Mouse (Mus musculus): ENCODE measurements around the gene Apobec2. TPM values are rescaled to one million over a fixed set of nuclear protein-coding genes. Genes with fewer than 3 reads are reported as not detected.
"Not testable (repeated sequence)": the region's sequence is repeated elsewhere in the genome, so short reads cannot be mapped to it uniquely, and the experiment has no call there.

Apobec2 gene
- 2.1 and 5.3 TPM in 2 replicates for polyA plus RNA-seq (2016; fragmentation: Nextera tagmentation; extraction: Ambion mirVana)

DNA sequence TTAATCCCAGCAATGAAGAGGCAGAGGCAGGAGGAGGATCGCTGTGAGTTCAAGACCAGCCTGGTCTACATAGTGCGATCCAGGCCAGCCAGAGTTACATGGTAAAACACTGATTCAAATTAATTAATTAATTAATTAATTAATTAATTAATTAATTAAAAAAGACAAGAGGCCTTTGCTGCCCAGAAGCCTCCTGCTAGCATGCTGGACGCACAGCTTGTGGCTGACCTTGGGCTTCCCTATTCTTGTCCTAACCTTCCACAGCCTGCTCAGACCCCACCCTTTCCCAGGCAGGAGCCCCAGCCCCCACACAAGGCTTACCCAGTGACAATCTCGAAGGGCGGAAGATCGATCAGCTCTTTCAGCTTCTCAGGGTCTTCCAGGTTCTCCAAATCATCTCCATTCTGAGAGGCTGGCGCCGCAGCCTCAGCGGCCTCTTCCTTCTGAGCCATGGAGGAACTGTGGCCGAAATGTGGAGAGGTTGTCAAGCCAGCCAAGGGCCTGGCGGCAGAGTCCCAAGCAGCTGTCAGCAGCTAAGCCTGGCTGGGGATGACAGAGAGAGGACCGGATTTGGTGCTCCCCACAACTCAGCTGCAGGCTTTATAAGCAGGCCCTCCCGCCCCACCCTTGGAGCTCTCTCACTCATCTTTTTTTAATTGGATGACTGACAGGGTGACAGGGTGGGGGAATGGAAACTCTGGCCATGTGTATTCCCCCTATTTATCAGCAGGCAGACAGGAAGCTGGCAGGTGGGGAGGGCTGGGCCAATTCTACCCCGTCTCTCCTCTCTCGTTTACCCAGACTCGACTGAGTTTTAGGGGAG lies at the start of gene Apobec2:
Gene Apobec2, minus strand, starts transcription at position 773 of the 823 bp plus-strand sequence.
- Histone ChIP-seq H3K36me3 (no peaks in the 10 kb centered on the region), H3K27ac (peak within 1 kb of the TSS; percentile 12; the same call in 1 of the 2 replicates), H3K4me1 (peaks cover 27% of the 10 kb centered on the region), H3K9me3 (replicated peaks) (no peaks in the 10 kb centered on the region), H3K9ac (no peak within 1 kb of the TSS), H3K27me3 (no peaks in the 10 kb centered on the region), H3K4me2 (replicated peaks) (no peak within 1 kb of the TSS), H3K4me3 (no peak within 1 kb of the TSS)
- no peak for ATAC-seq (ENCODE audit: low FRiP score)
- 64% methylated on average over 16 of the region's 16 CpGs for WGBS

- H3K27me3 ChIP-seq = no peaks in the 10 kb centered on the region
- no peak overlapping the region for H3K4me2 ChIP-seq (replicated peaks)
- WGBS = 85% methylated on average over 10 of the region's 10 CpGs
- H3K27ac ChIP-seq = no peak overlapping the region
- no peak for ATAC-seq (ENCODE audit: low FRiP score)
- no peaks in the 10 kb centered on the region for H3K9me3 ChIP-seq (replicated peaks)
- H3K36me3 ChIP-seq = no peaks in the 10 kb centered on the region
- H3K4me3 ChIP-seq = no peak overlapping the region
- H3K4me1 ChIP-seq = no peaks in the 10 kb centered on the region
- no peak overlapping the region for H3K9ac ChIP-seq
These were observed 47.2 kb upstream of the Apobec2 start for GRCm38 (mm10) chr17:48479952-48480351.

GRCm38 (mm10) chr17:48475444-48475843 lies 42.7 kb upstream of the Apobec2 start:
- H3K36me3 ChIP-seq = no peaks in the 10 kb centered on the region
- no peak for ATAC-seq (ENCODE audit: low FRiP score)

GRCm38 (mm10) chr17:48474282-48474681 lies 41.6 kb upstream of the Apobec2 start:
- H3K27ac ChIP-seq; H3K4me3 ChIP-seq; ATAC-seq (ENCODE audit: low FRiP score); H3K4me2 ChIP-seq (replicated peaks); H3K9me3 ChIP-seq (replicated peaks); H3K27me3 ChIP-seq; H3K4me1 ChIP-seq; H3K9ac ChIP-seq; H3K36me3 ChIP-seq: not testable (repeated sequence)
- 86% methylated on average over 6 of the region's 6 CpGs for WGBS

More at GRCm38 (mm10) chr17:48475444-48475843, 42.7 kb upstream of the Apobec2 start:
- Histone ChIP-seq H3K9me3 (replicated peaks) (no peaks in the 10 kb centered on the region), H3K4me2 (replicated peaks) (no peak overlapping the region), H3K27me3 (no peaks in the 10 kb centered on the region), H3K4me1 (no peaks in the 10 kb centered on the region), H3K9ac (no peak overlapping the region), H3K4me3 (no peak overlapping the region), H3K27ac (no peak overlapping the region)
- WGBS = 82% methylated on average over 8 of the region's 8 CpGs

GRCm38 (mm10) chr17:48467395-48468231 lies 34.9 kb upstream of the Apobec2 start:
- peaks cover 16% of the 10 kb centered on the region for H3K27me3 ChIP-seq
- no peaks in the 10 kb centered on the region for H3K9me3 ChIP-seq (replicated peaks)
- 8% methylated on average over 22 of the region's 22 CpGs for WGBS
- H3K9ac ChIP-seq = no peak overlapping the region
- peak overlapping the region; percentile 17 for H3K4me3 ChIP-seq
- ATAC-seq (ENCODE audit: low FRiP score) = peak; percentile 77
- H3K27ac ChIP-seq = no peak overlapping the region; the same call in 1 of the 2 replicates
- no peaks in the 10 kb centered on the region for H3K4me1 ChIP-seq
- H3K4me2 ChIP-seq (replicated peaks) = peak overlapping the region; percentile 35
- H3K36me3 ChIP-seq = no peaks in the 10 kb centered on the region

GRCm38 (mm10) chr17:48466769-48467394 lies 34.2 kb upstream of the Apobec2 start:
- Histone ChIP-seq H3K9ac (no peak overlapping the region), H3K4me2 (replicated peaks) (peak overlapping the region; percentile 35), H3K4me3 (peak overlapping the region; percentile 17), H3K4me1 (no peaks in the 10 kb centered on the region), H3K27ac (no peak overlapping the region), H3K9me3 (replicated peaks) (no peaks in the 10 kb centered on the region), H3K36me3 (no peaks in the 10 kb centered on the region), H3K27me3 (peaks cover 16% of the 10 kb centered on the region)
- ATAC-seq (ENCODE audit: low FRiP score) = peak; percentile 43; the same call in 1 of the 2 replicates
- WGBS = 36% methylated on average over 22 of the region's 22 CpGs

- H3K4me3 ChIP-seq = no peak overlapping the region
- WGBS = 88% methylated on average over 4 of the region's 4 CpGs
- peaks cover 16% of the 10 kb centered on the region for H3K27me3 ChIP-seq
- H3K9me3 ChIP-seq (replicated peaks) = no peaks in the 10 kb centered on the region
- ATAC-seq (ENCODE audit: low FRiP score) = no peak
- no peak overlapping the region for H3K27ac ChIP-seq
- H3K4me1 ChIP-seq = no peaks in the 10 kb centered on the region
- H3K4me2 ChIP-seq (replicated peaks) = no peak overlapping the region
- no peak overlapping the region for H3K9ac ChIP-seq
- no peaks in the 10 kb centered on the region for H3K36me3 ChIP-seq
These were observed 30.7 kb upstream of the Apobec2 start for GRCm38 (mm10) chr17:48463391-48463790.

- no peaks in the 10 kb centered on the region for H3K9me3 ChIP-seq (replicated peaks)
- peaks cover 12% of the 10 kb centered on the region for H3K27me3 ChIP-seq
- no peaks in the 10 kb centered on the region for H3K36me3 ChIP-seq
- no peak overlapping the region for H3K9ac ChIP-seq
- no peak overlapping the region for H3K4me3 ChIP-seq
- H3K4me1 ChIP-seq = no peaks in the 10 kb centered on the region
- H3K27ac ChIP-seq = no peak overlapping the region
- ATAC-seq (ENCODE audit: low FRiP score) = no peak
- H3K4me2 ChIP-seq (replicated peaks) = no peak overlapping the region
- 96% methylated on average over 13 of the region's 13 CpGs for WGBS
These were observed 29.4 kb upstream of the Apobec2 start for GRCm38 (mm10) chr17:48462096-48462495.

GRCm38 (mm10) chr17:48457971-48458653 lies 25.4 kb upstream of the Apobec2 start:
- WGBS = 86% methylated on average over 13 of the region's 13 CpGs
- no peaks in the 10 kb centered on the region for H3K9me3 ChIP-seq (replicated peaks)
- H3K4me2 ChIP-seq (replicated peaks) = no peak overlapping the region
- ATAC-seq (ENCODE audit: low FRiP score) = no peak
- H3K27me3 ChIP-seq = no peaks in the 10 kb centered on the region
- no peaks in the 10 kb centered on the region for H3K4me1 ChIP-seq
- H3K9ac ChIP-seq = no peak overlapping the region
- H3K4me3 ChIP-seq = no peak overlapping the region
- H3K27ac ChIP-seq = no peak overlapping the region
- no peaks in the 10 kb centered on the region for H3K36me3 ChIP-seq

DNA sequence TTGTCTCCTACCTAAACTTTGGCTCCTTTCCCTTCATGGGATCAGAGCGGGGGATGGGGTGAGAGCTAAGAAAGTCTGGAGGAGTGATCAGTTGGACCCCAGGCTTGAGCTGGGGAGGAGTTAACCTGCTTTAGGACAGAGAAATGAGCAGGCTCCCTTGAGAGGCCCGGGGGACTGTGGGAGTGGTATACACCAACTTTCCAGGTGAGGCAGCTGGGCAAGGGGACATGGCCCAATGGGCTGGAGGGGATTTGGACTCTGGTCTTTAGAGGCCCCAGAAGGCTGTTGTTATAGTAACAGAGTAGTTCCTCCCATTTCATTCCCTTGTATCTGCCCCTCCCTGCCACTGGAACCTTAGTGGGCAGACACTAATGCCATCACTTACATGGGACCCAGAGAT lies 23.2 kb upstream of the Apobec2 start:
- Histone ChIP-seq H3K4me1 (peaks cover 4% of the 10 kb centered on the region; the same call in 1 of the 2 replicates), H3K27ac (no peak overlapping the region), H3K27me3 (no peaks in the 10 kb centered on the region), H3K4me3 (no peak overlapping the region), H3K9ac (no peak overlapping the region), H3K9me3 (replicated peaks) (no peaks in the 10 kb centered on the region), H3K36me3 (no peaks in the 10 kb centered on the region), H3K4me2 (replicated peaks) (no peak overlapping the region)
- WGBS = 82% methylated on average over 2 of the region's 2 CpGs
- ATAC-seq (ENCODE audit: low FRiP score) = no peak

DNA sequence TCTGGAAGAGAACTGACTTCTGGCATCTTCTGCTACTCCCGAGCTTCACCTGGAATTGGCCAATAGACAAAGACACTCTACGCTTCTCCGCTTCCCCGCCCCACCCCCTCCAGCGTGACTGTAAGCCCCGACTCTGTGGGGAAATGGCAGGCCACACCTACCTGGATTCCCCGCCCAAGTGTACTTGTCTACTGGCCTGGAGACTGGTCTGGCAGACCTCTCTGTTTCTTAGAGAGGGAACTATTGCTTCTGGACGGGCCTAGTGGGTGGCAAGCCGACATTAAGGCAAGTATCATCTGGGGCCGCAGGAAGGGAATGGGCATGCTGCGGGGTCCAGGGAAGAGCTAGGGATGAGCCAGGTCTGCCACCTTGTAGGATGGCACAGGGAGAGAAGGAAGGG lies 22.0 kb upstream of the Apobec2 start, which contains the start of gene Unc5cl:
Gene Unc5cl, plus strand, starts transcription at position 214 of the 400 bp plus-strand sequence.
- Histone ChIP-seq H3K9me3 (replicated peaks) (no peaks in the 10 kb centered on the region), H3K27me3 (no peaks in the 10 kb centered on the region), H3K27ac (no peak within 1 kb of the TSS), H3K9ac (no peak within 1 kb of the TSS), H3K4me1 (peaks cover 4% of the 10 kb centered on the region; the same call in 1 of the 2 replicates), H3K36me3 (no peaks in the 10 kb centered on the region), H3K4me3 (no peak within 1 kb of the TSS), H3K4me2 (replicated peaks) (no peak within 1 kb of the TSS)
- WGBS = 65% methylated on average over 11 of the region's 11 CpGs
- no peak for ATAC-seq (ENCODE audit: low FRiP score)
